Comparison of ENCODE assay signal across 33 mouse cellular contexts in the genomic region with DNA sequence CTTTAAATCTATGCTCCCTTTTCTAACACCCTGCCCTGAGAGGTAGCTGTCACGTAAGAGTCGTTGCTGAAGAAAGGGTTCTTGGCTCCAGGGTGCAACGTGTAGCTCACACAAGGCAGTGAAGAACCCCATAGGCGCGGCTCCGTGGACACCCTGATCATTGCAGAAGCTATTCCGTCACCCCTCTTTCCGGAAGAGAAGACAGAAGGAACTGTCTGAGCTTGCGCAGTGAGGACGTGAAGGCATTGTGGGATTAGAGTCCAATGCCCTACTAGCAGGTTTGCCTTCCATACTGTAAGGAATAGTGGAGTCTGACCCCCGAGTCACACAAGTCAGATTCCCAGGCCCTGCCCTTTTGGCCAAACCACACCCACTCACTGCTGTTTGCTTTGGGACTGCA. TPM values are rescaled to one million over a fixed set of nuclear protein-coding genes. Genes with fewer than 3 reads are reported as not detected.
DNase-seq lines count a peak whose midpoint lies in the region; ATAC-seq lines count a peak whose summit lies in the region.
"Had no signal": no experiment of that assay in that cellular context is flagged by ENCODE, and none has a peak within 500 bp of the region (broad histone marks: within the 10 kb centered on the region; RNA-seq: fewer than 3 reads in every experiment).

No protein-coding gene starts in this region.

- peaks cover 5% of the 10 kb centered on the region; the same call in 1 of the 2 replicates for H3K36me3 ChIP-seq in heart, embryonic 11.5 days (ENCODE audit: control insufficient read depth, insufficient read depth, low read length)
- H3K36me3 ChIP-seq in heart, embryonic 16.5 days (ENCODE audit: control insufficient read depth, insufficient read depth): peaks cover 7% of the 10 kb centered on the region
- H3K36me3 ChIP-seq: embryonic facial prominence, embryonic 12.5 days; hindbrain, embryonic 10.5 days; hindbrain, embryonic 15.5 days; limb, embryonic 12.5 days; liver, embryonic 15.5 days; neural tube, embryonic 12.5 days had no signal

- peaks cover 39% of the 10 kb centered on the region for H3K4me1 ChIP-seq in heart, embryonic 11.5 days (ENCODE audit: control insufficient read depth, insufficient read depth, low read length)
- peaks cover 42% of the 10 kb centered on the region for H3K4me1 ChIP-seq in heart, embryonic 16.5 days (ENCODE audit: control insufficient read depth, insufficient read depth, low read length)
- H3K4me1 ChIP-seq: embryonic facial prominence, embryonic 12.5 days; hindbrain, embryonic 10.5 days; neural tube, embryonic 12.5 days had no signal

- H3K4me3 ChIP-seq in heart, embryonic 11.5 days (ENCODE audit: low read depth, low read length): no peak overlapping the region
- H3K4me3 ChIP-seq in heart, embryonic 16.5 days (ENCODE audit: low read length): no peak overlapping the region
- H3K4me3 ChIP-seq: embryonic facial prominence, embryonic 12.5 days; hindbrain, embryonic 10.5 days; hindbrain, embryonic 15.5 days; layer of hippocampus, adult 2 months; left cerebral cortex, adult 2 months; limb, embryonic 12.5 days; liver, embryonic 15.5 days; neural tube, embryonic 12.5 days had no signal

- peak overlapping the region; percentile 22; the same call in 1 of the 2 replicates for H3K27ac ChIP-seq in heart, embryonic 11.5 days (ENCODE audit: low read depth, low read length)
- peak overlapping the region; percentile 24; the same call in 1 of the 2 replicates for H3K27ac ChIP-seq in heart, embryonic 16.5 days (ENCODE audit: low read length)
- H3K27ac ChIP-seq: embryonic facial prominence, embryonic 12.5 days; hindbrain, embryonic 10.5 days; hindbrain, embryonic 15.5 days; layer of hippocampus, adult 2 months; left cerebral cortex, adult 2 months; limb, embryonic 12.5 days; liver, embryonic 15.5 days; neural tube, embryonic 12.5 days; stomach, postnatal 0 days had no signal

- no peak overlapping the region for H3K4me2 ChIP-seq in heart, embryonic 11.5 days
- no peak overlapping the region for H3K4me2 ChIP-seq in heart, embryonic 16.5 days (ENCODE audit: low read depth, low read length)
- H3K4me2 ChIP-seq: embryonic facial prominence, embryonic 12.5 days; hindbrain, embryonic 15.5 days; limb, embryonic 12.5 days; liver, embryonic 15.5 days; lung, embryonic 14.5 days; neural tube, embryonic 12.5 days had no signal

- no peaks in the 10 kb centered on the region for H3K9me3 ChIP-seq in heart, embryonic 11.5 days (replicated peaks; ENCODE audit: control insufficient read depth, low read length)
- 0 out of 2 replicates have a peak, but pooled peaks cover 2% of the 10 kb centered on the region for H3K9me3 ChIP-seq in heart, embryonic 16.5 days (replicated peaks; ENCODE audit: control insufficient read depth, low read length)
- H3K9me3 ChIP-seq: embryonic facial prominence, embryonic 12.5 days; hindbrain, embryonic 10.5 days; hindbrain, embryonic 15.5 days; liver, embryonic 15.5 days; neural tube, embryonic 12.5 days had no signal

- DNase-seq in heart, postnatal 14 days: no peak
- DNase-seq in heart, postnatal 4 days: no peak
- peak; percentile 89 for DNase-seq in MN1 (ENCODE audit: low spot score)
- DNase-seq in yolk sac, embryonic 10.5 days (ENCODE audit: low spot score): no peak
- DNase-seq in spleen, postnatal 36 days (ENCODE audit: low spot score in 2 of 2): no peak
- DNase-seq: adrenal gland, postnatal 25 days; cerebellum, adult 11-12 months; cerebellum, adult 9-11 months; embryo, embryonic 11 days; gastrocnemius, postnatal 25 days; kidney, adult 2 months; kidney, postnatal 36 days; lung, embryonic 14.5 days; lung, postnatal 14 days; right cerebral cortex, adult 18-20 months; spleen, adult 18-20 months; thymus, adult 18-20 months; thymus, postnatal 25 days had no signal

- no peaks in the 10 kb centered on the region for H3K27me3 ChIP-seq in heart, embryonic 11.5 days (ENCODE audit: control insufficient read depth, insufficient read depth, low read length)
- no peaks in the 10 kb centered on the region for H3K27me3 ChIP-seq in heart, embryonic 16.5 days (ENCODE audit: control insufficient read depth, insufficient read depth, low read length)
- H3K27me3 ChIP-seq: embryonic facial prominence, embryonic 12.5 days had no signal

- WGBS in heart, embryonic 11.5 days (ENCODE audit: insufficient replicate concordance): 78% methylated on average over 11 of the region's 11 CpGs
- 72% methylated on average over 11 of the region's 11 CpGs for WGBS in heart, embryonic 16.5 days

- H3K9ac ChIP-seq in heart, embryonic 11.5 days (ENCODE audit: low read depth, low read length): no peak overlapping the region
- peak overlapping the region; percentile 9; the same call in 1 of the 2 replicates for H3K9ac ChIP-seq in heart, embryonic 16.5 days (ENCODE audit: low read length)
- H3K9ac ChIP-seq: embryonic facial prominence, embryonic 12.5 days; hindbrain, embryonic 15.5 days; limb, embryonic 12.5 days; liver, embryonic 15.5 days; lung, embryonic 14.5 days; neural tube, embryonic 12.5 days had no signal

- no peak for ATAC-seq in heart, embryonic 11.5 days (replicated peaks; ENCODE audit: insufficient number of reproducible peaks, low FRiP score, low TSS enrichment)
- no peak for ATAC-seq in heart, embryonic 16.5 days (replicated peaks; ENCODE audit: extremely low read depth, insufficient read depth, low FRiP score)
- ATAC-seq: CD4-positive, CD25-positive, alpha-beta regulatory T cell, adult 4 months; forebrain, embryonic 14.5 days; inflammation-experienced regulatory T-cells, adult 6 months; midbrain, embryonic 16.5 days had no signal

- intact Hi-C loops in heart, postnatal 14 days (cut with DNase I): no loop called here

RNA-seq across cellular contexts. Expression of a gene that starts 51.3 kb away (rescaled TPM):
- polyA plus RNA-seq in heart, embryonic 11.5 days (2014; fragmentation: Nextera tagmentation; extraction: Ambion mirVana): 19.5 and 22.7 TPM in 2 replicates
- 100 to 1,000 TPM; 401 to 402 TPM for total RNA-seq in heart, postnatal 14 days (2021)
- 38.5 and 43.2 TPM in 2 replicates for polyA plus RNA-seq in heart, embryonic 16.5 days (2015; fragmentation: Nextera tagmentation; extraction: Ambion mirVana)
- total RNA-seq in heart, postnatal 4 days (2021): 100 to 1,000 TPM; 366 to 416 TPM
- polyA plus RNA-seq: CD4-positive, CD25-positive, alpha-beta regulatory T cell, adult 4 months; inflammation-experienced regulatory T-cells, adult 6 months had no signal
